Mouse (Mus musculus): ENCODE data around the gene Cfap58. TPM values are rescaled to one million over a fixed set of nuclear protein-coding genes. Genes with fewer than 3 reads are reported as not detected.

Cfap58 gene
- polyA plus RNA-seq, 1 experiment from 2014 or later: not detected

- no peak overlapping the region for H3K27ac ChIP-seq (ENCODE audit: low read depth, low read length)
- no peaks in the 10 kb centered on the region for H3K36me3 ChIP-seq (ENCODE audit: control insufficient read depth, insufficient read depth, low read length)
- no peak overlapping the region for H3K4me3 ChIP-seq (ENCODE audit: low read depth, low read length)
- H3K4me2 ChIP-seq (ENCODE audit: low read depth, low read length, severe bottlenecking): no peak overlapping the region
- H3K9ac ChIP-seq (ENCODE audit: low read length): no peak overlapping the region
- ATAC-seq (replicated peaks; ENCODE audit: low FRiP score): no peak
- H3K4me1 ChIP-seq (replicated peaks; ENCODE audit: control insufficient read depth, insufficient read depth, low read length): no peaks in the 10 kb centered on the region
- WGBS: 89% methylated on average over 8 of the region's 8 CpGs
- no peak for DNase-seq (ENCODE audit: low spot score)
- H3K9me3 ChIP-seq (ENCODE audit: control insufficient read depth, low read length): no peaks in the 10 kb centered on the region
- no peaks in the 10 kb centered on the region for H3K27me3 ChIP-seq (ENCODE audit: control insufficient read depth, insufficient read depth, low read length)
Measured at GRCm38 (mm10) chr19:48039554-48039953, 102.1 kb downstream of the Cfap58 start.

- ATAC-seq (replicated peaks; ENCODE audit: low FRiP score) (no peak), DNase-seq (ENCODE audit: low spot score) (no peak)
- Histone ChIP-seq H3K27ac (ENCODE audit: low read depth, low read length) (no peak overlapping the region), H3K9me3 (ENCODE audit: control insufficient read depth, low read length) (no peaks in the 10 kb centered on the region), H3K4me3 (ENCODE audit: low read depth, low read length) (no peak overlapping the region), H3K4me2 (ENCODE audit: low read depth, low read length, severe bottlenecking) (no peak overlapping the region), H3K27me3 (ENCODE audit: control insufficient read depth, insufficient read depth, low read length) (no peaks in the 10 kb centered on the region), H3K4me1 (replicated peaks; ENCODE audit: control insufficient read depth, insufficient read depth, low read length) (no peaks in the 10 kb centered on the region), H3K36me3 (ENCODE audit: control insufficient read depth, insufficient read depth, low read length) (no peaks in the 10 kb centered on the region), H3K9ac (ENCODE audit: low read length) (no peak overlapping the region)
- 90% methylated on average over 7 of the region's 7 CpGs for WGBS
Measured at GRCm38 (mm10) chr19:48047315-48047714, 109.8 kb downstream of the Cfap58 start.

- Histone ChIP-seq H3K27ac (ENCODE audit: low read depth, low read length) (no peak overlapping the region), H3K4me2 (ENCODE audit: low read depth, low read length, severe bottlenecking) (no peak overlapping the region), H3K36me3 (ENCODE audit: control insufficient read depth, insufficient read depth, low read length) (no peaks in the 10 kb centered on the region), H3K9ac (ENCODE audit: low read length) (no peak overlapping the region), H3K9me3 (ENCODE audit: control insufficient read depth, low read length) (no peaks in the 10 kb centered on the region), H3K27me3 (ENCODE audit: control insufficient read depth, insufficient read depth, low read length) (no peaks in the 10 kb centered on the region), H3K4me1 (replicated peaks; ENCODE audit: control insufficient read depth, insufficient read depth, low read length) (no peaks in the 10 kb centered on the region), H3K4me3 (ENCODE audit: low read depth, low read length) (no peak overlapping the region)
- 74% methylated on average over 3 of the region's 3 CpGs for WGBS
- ATAC-seq (replicated peaks; ENCODE audit: low FRiP score): no peak
- no peak for DNase-seq (ENCODE audit: low spot score)
Measured at GRCm38 (mm10) chr19:48049361-48049760, 111.9 kb downstream of the Cfap58 start.

- Histone ChIP-seq H3K4me2 (ENCODE audit: low read depth, low read length, severe bottlenecking) (no peak overlapping the region), H3K4me3 (ENCODE audit: low read depth, low read length) (no peak overlapping the region), H3K9ac (ENCODE audit: low read length) (no peak overlapping the region), H3K27ac (ENCODE audit: low read depth, low read length) (no peak overlapping the region), H3K36me3 (ENCODE audit: control insufficient read depth, insufficient read depth, low read length) (no peaks in the 10 kb centered on the region), H3K9me3 (ENCODE audit: control insufficient read depth, low read length) (no peaks in the 10 kb centered on the region), H3K4me1 (replicated peaks; ENCODE audit: control insufficient read depth, insufficient read depth, low read length) (0 out of 2 replicates have a peak, but pooled peaks cover 2% of the 10 kb centered on the region), H3K27me3 (ENCODE audit: control insufficient read depth, insufficient read depth, low read length) (no peaks in the 10 kb centered on the region)
- no peak for DNase-seq (ENCODE audit: low spot score)
- 72% methylated on average over 2 of the region's 2 CpGs for WGBS
- ATAC-seq (replicated peaks; ENCODE audit: low FRiP score): no peak
Measured at GRCm38 (mm10) chr19:48063289-48063688, 125.8 kb downstream of the Cfap58 start.

- no peak for DNase-seq (ENCODE audit: low spot score)
- H3K4me2 ChIP-seq (ENCODE audit: low read depth, low read length, severe bottlenecking): no peak overlapping the region
- no peaks in the 10 kb centered on the region for H3K9me3 ChIP-seq (ENCODE audit: control insufficient read depth, low read length)
- H3K27ac ChIP-seq (ENCODE audit: low read depth, low read length): no peak overlapping the region
- 0 out of 2 replicates have a peak, but pooled peaks cover 2% of the 10 kb centered on the region for H3K4me1 ChIP-seq (replicated peaks; ENCODE audit: control insufficient read depth, insufficient read depth, low read length)
- H3K27me3 ChIP-seq (ENCODE audit: control insufficient read depth, insufficient read depth, low read length): no peaks in the 10 kb centered on the region
- ATAC-seq (replicated peaks; ENCODE audit: low FRiP score): no peak
- H3K4me3 ChIP-seq (ENCODE audit: low read depth, low read length): no peak overlapping the region
- H3K9ac ChIP-seq (ENCODE audit: low read length): no peak overlapping the region
- 71% methylated on average over 3 of the region's 3 CpGs for WGBS
- H3K36me3 ChIP-seq (ENCODE audit: control insufficient read depth, insufficient read depth, low read length): no peaks in the 10 kb centered on the region
Measured at GRCm38 (mm10) chr19:48079718-48080117, 142.2 kb downstream of the Cfap58 start.

- Histone ChIP-seq H3K4me3 (ENCODE audit: low read depth, low read length) (no peak overlapping the region), H3K27ac (ENCODE audit: low read depth, low read length) (no peak overlapping the region), H3K9me3 (ENCODE audit: control insufficient read depth, low read length) (no peaks in the 10 kb centered on the region), H3K4me1 (replicated peaks; ENCODE audit: control insufficient read depth, insufficient read depth, low read length) (no peaks in the 10 kb centered on the region), H3K36me3 (ENCODE audit: control insufficient read depth, insufficient read depth, low read length) (no peaks in the 10 kb centered on the region), H3K27me3 (ENCODE audit: control insufficient read depth, insufficient read depth, low read length) (no peaks in the 10 kb centered on the region), H3K9ac (ENCODE audit: low read length) (no peak overlapping the region), H3K4me2 (ENCODE audit: low read depth, low read length, severe bottlenecking) (no peak overlapping the region)
- ATAC-seq (replicated peaks; ENCODE audit: low FRiP score): no peak
- 56% methylated on average over 4 of the region's 4 CpGs for WGBS
- no peak for DNase-seq (ENCODE audit: low spot score)
Measured at GRCm38 (mm10) chr19:48081456-48081855, 144.0 kb downstream of the Cfap58 start.

Small RNA genes within 50 kb of the gene (microRNA-seq; reads per million reads assigned to microRNA genes)
- not detected for gene Gm22240 (ENCODE audit: insufficient number of aligned reads)

Other genes starting within 250 kb of the Cfap58 start
- 0.61 and 1.1 TPM in 2 replicates for gene Col17a1, start 245.6 kb upstream of the Cfap58 start, polyA plus RNA-seq (2014; fragmentation: Nextera tagmentation; extraction: Ambion mirVana)
- gene Sfr1, start 206.0 kb upstream of the Cfap58 start, polyA plus RNA-seq (2014; fragmentation: Nextera tagmentation; extraction: Ambion mirVana): 313 and 346 TPM in 2 replicates
- gene Gsto1, start 82.7 kb upstream of the Cfap58 start, polyA plus RNA-seq (2014; fragmentation: Nextera tagmentation; extraction: Ambion mirVana): 75.1 and 83.2 TPM in 2 replicates
- gene Gsto2, start 72.1 kb upstream of the Cfap58 start, polyA plus RNA-seq (2014; fragmentation: Nextera tagmentation; extraction: Ambion mirVana): 0.76 and 1.1 TPM in 2 replicates
- gene Cfap43, start 18.4 kb upstream of the Cfap58 start, polyA plus RNA-seq (2014; fragmentation: Nextera tagmentation; extraction: Ambion mirVana): 0.04 and 0.15 TPM in 2 replicates
- gene Itprip, start 18.4 kb upstream of the Cfap58 start, polyA plus RNA-seq (2014; fragmentation: Nextera tagmentation; extraction: Ambion mirVana): 18.8 and 20.4 TPM in 2 replicates